Mouse (Mus musculus): Measurements from ENCODE around the gene Lrp11.

GRCm38 (mm10) chr10:7622378-7622777 is 32.8 kb downstream of the Lrp11 start:
- TF ChIP-seq CTCF (IDR thresholded peaks at IDR 0.05; ENCODE audit: extremely low read depth, insufficient read depth, insufficient read length, insufficient replicate concordance) (no peak), POLR2A (IDR thresholded peaks at IDR 0.05; ENCODE audit: low read depth, low read length) (no peak)

Data from spleen, adult 2 months (tissue).